Mouse (Mus musculus) liver, embryonic 16.5 days (tissue): Measurements from ENCODE around the gene Zfp820. TPM values are rescaled to one million over a fixed set of nuclear protein-coding genes. Genes with fewer than 3 reads are reported as not detected.
"Not testable (repeated sequence)": the region's sequence is repeated elsewhere in the genome, so short reads cannot be mapped to it uniquely, and the experiment has no call there.

Experiments used
- ATAC-seq: fragments of 200-750 bp; cut with Nextera tagmentation; 2 replicates; pipeline ENCODE4 v1.8.0; 2017; ENCODE audit warnings: low read depth, mild to moderate bottlenecking, moderate number of reproducible peaks, moderate library complexity
- H3K27ac ChIP-seq: fragments of 300-500 bp; sonication (generic); 2 replicates; pipeline ENCODE4 v1.5.1; 2014; ENCODE audit warnings: mild to moderate bottlenecking, low read length
- H3K27me3 ChIP-seq: fragments of 300-500 bp; sonication (generic); 2 replicates; pipeline ENCODE4 v1.6.1; 2014; ENCODE audit warnings: low read depth, low read length, mixed read lengths; ENCODE audit not compliant: control insufficient read depth, insufficient read depth
- H3K36me3 ChIP-seq: fragments of 300-500 bp; sonication (generic); 2 replicates; pipeline ENCODE4 v1.6.1; 2014; ENCODE audit warnings: mild to moderate bottlenecking; ENCODE audit not compliant: control insufficient read depth, insufficient read depth
- H3K4me1 ChIP-seq: fragments of 300-500 bp; sonication (generic); 2 replicates; pipeline ENCODE4 v1.6.1; 2014; ENCODE audit warnings: low read depth, low read length, mixed read lengths; ENCODE audit not compliant: control insufficient read depth
- H3K4me2 ChIP-seq: fragments of 300-500 bp; sonication (generic); 2 replicates; pipeline ENCODE4 v1.6.1; 2014; ENCODE audit warnings: low read depth, low read length, mixed read lengths
- H3K4me3 ChIP-seq: fragments of 300-500 bp; sonication (generic); 2 replicates; pipeline ENCODE4 v1.5.1; 2014; ENCODE audit warnings: low read depth, mild to moderate bottlenecking, low read length
- H3K9ac ChIP-seq: fragments of 300-500 bp; sonication (generic); 2 replicates; pipeline ENCODE4 v1.6.1; 2014; ENCODE audit warnings: low read depth, low read length
- H3K9me3 ChIP-seq: fragments of 300-500 bp; sonication (generic); replicated peaks from 2 replicates; pipeline ENCODE4 v1.6.1; 2016; ENCODE audit warnings: low read length; ENCODE audit not compliant: control insufficient read depth
- whole genome bisulfite sequencing: fragments of 180-500 bp; shearing (Covaris S2); extraction: QIAGEN DNeasy Blood & Tissue Kit; methylation state at CpG from one replicate; pipeline ENCODE4 v1.1.7; 2014; ENCODE audit not compliant: insufficient replicate concordance; 5-methylcytosine and 5-hydroxymethylcytosine counted together
- polyA plus RNA-seq: library from polyadenylated mRNA; unstranded; fragments of >200 nt; fragmentation: Nextera tagmentation; extraction: Ambion mirVana; gene quantifications from 2 replicates; pipeline ENCODE4 v1.2.1, GENCODE M21; 2015

Gene Zfp820
- 1.0 and 1.4 TPM in 2 replicates for polyA plus RNA-seq

- Histone ChIP-seq H3K9me3 (no peaks in the 10 kb centered on the region), H3K9ac (peak within 1 kb of the TSS; percentile 70), H3K36me3 (no peaks in the 10 kb centered on the region), H3K4me3 (peak within 1 kb of the TSS; percentile 69), H3K4me2 (peak within 1 kb of the TSS; percentile 61), H3K27me3 (no peaks in the 10 kb centered on the region), H3K27ac (peak within 1 kb of the TSS; percentile 41; the same call in 1 of the 2 replicates), H3K4me1 (no peaks in the 10 kb centered on the region)
- ATAC-seq, result peak; percentile 92
- WGBS, result 2% methylated on average over 22 of the region's 22 CpGs
Observed at GRCm38 (mm10) chr17:21845545-21846321, at the start of gene Zfp820. TSS of gene Zfp820 (minus strand) at chr17:21845772.

- Histone ChIP-seq H3K9ac (no peak overlapping the region), H3K4me3 (no peak overlapping the region), H3K9me3 (no peaks in the 10 kb centered on the region), H3K4me2 (no peak overlapping the region), H3K36me3 (no peaks in the 10 kb centered on the region), H3K27me3 (no peaks in the 10 kb centered on the region), H3K4me1 (no peaks in the 10 kb centered on the region), H3K27ac (no peak overlapping the region)
- ATAC-seq, result no peak
- 54% methylated on average over 1 of the region's 1 CpGs for WGBS
Observed at GRCm38 (mm10) chr17:21871256-21871655, 25.7 kb upstream of the Zfp820 start.

- H3K4me3 ChIP-seq, H3K4me1 ChIP-seq, H3K27ac ChIP-seq, H3K9me3 ChIP-seq, ATAC-seq, H3K27me3 ChIP-seq, H3K4me2 ChIP-seq, H3K9ac ChIP-seq, H3K36me3 ChIP-seq: not testable (repeated sequence)
- WGBS, result 78% methylated on average over 6 of the region's 8 CpGs
Observed at GRCm38 (mm10) chr17:21846322-21846582, 680 bp upstream of the Zfp820 start.

GRCm38 (mm10) chr17:21838510-21838909 lies 7.1 kb downstream of the Zfp820 start:
- ATAC-seq, result no peak
- Histone ChIP-seq H3K27ac (no peak overlapping the region), H3K4me3 (no peak overlapping the region), H3K36me3 (no peaks in the 10 kb centered on the region), H3K9ac (no peak overlapping the region), H3K4me1 (no peaks in the 10 kb centered on the region), H3K27me3 (no peaks in the 10 kb centered on the region), H3K9me3 (no peaks in the 10 kb centered on the region), H3K4me2 (no peak overlapping the region)
- WGBS, result 40% methylated on average over 2 of the region's 2 CpGs

GRCm38 (mm10) chr17:21801373-21801772 lies 44.2 kb downstream of the Zfp820 start:
- not testable (repeated sequence) for H3K9me3 ChIP-seq, H3K27ac ChIP-seq, H3K36me3 ChIP-seq, H3K4me2 ChIP-seq, H3K9ac ChIP-seq, H3K4me3 ChIP-seq, ATAC-seq, H3K27me3 ChIP-seq, H3K4me1 ChIP-seq
- WGBS, result 34% methylated on average over 19 of the region's 19 CpGs

- H3K27ac ChIP-seq, result no peak overlapping the region
- no peaks in the 10 kb centered on the region for H3K27me3 ChIP-seq
- H3K4me1 ChIP-seq, result no peaks in the 10 kb centered on the region
- H3K9ac ChIP-seq, result no peak overlapping the region
- 55% methylated on average over 4 of the region's 4 CpGs for WGBS
- no peak overlapping the region for H3K4me3 ChIP-seq
- H3K36me3 ChIP-seq, result no peaks in the 10 kb centered on the region
- H3K4me2 ChIP-seq, result no peak overlapping the region
- H3K9me3 ChIP-seq, result no peaks in the 10 kb centered on the region
- no peak for ATAC-seq
Observed at GRCm38 (mm10) chr17:21792256-21792655, 53.3 kb downstream of the Zfp820 start.

GRCm38 (mm10) chr17:21770336-21770735 lies 75.2 kb downstream of the Zfp820 start:
- ATAC-seq, result no peak
- Histone ChIP-seq H3K27ac (no peak overlapping the region), H3K4me3 (no peak overlapping the region), H3K9ac (no peak overlapping the region), H3K4me1 (no peaks in the 10 kb centered on the region), H3K36me3 (no peaks in the 10 kb centered on the region), H3K4me2 (no peak overlapping the region), H3K9me3 (no peaks in the 10 kb centered on the region), H3K27me3 (no peaks in the 10 kb centered on the region)
- 65% methylated on average over 2 of the region's 2 CpGs for WGBS

Other genes with a start within 250 kb of the Zfp820 start
- gene Zfp983, start 195.1 kb downstream of the Zfp820 start, polyA plus RNA-seq, result 0.91 and 1.5 TPM in 2 replicates
- gene Gm10226, start 153.9 kb downstream of the Zfp820 start, polyA plus RNA-seq, result 2.6 and 4.6 TPM in 2 replicates
- gene Zfp760, start 138.0 kb downstream of the Zfp820 start, polyA plus RNA-seq, result 3.4 and 3.7 TPM in 2 replicates
- 1.7 and 1.8 TPM in 2 replicates for gene Zfp229, start 115.0 kb downstream of the Zfp820 start, polyA plus RNA-seq
- 0.85 and 1.4 TPM in 2 replicates for gene Zfp995, start 64.2 kb upstream of the Zfp820 start, polyA plus RNA-seq
- gene Zfp942, start 116.7 kb upstream of the Zfp820 start, polyA plus RNA-seq, result 8.2 and 8.5 TPM in 2 replicates
- gene Zfp943, start 116.8 kb upstream of the Zfp820 start, polyA plus RNA-seq, result 6.1 and 6.2 TPM in 2 replicates